Mouse (Mus musculus): ENCODE data around the gene BC004004. TPM values are rescaled to one million over a fixed set of nuclear protein-coding genes. Genes with fewer than 3 reads are reported as not detected.

BC004004 gene
- 100 to 1,000 TPM; 102 to 122 TPM for total RNA-seq (2023)

GRCm38 (mm10) chr17:29268682-29269348 lies at the start of gene BC004004:
Gene BC004004 (plus strand): TSS chr17:29268788.

GRCm38 (mm10) chr17:29237772-29238420 lies 30.7 kb upstream of the BC004004 start, which contains the start of gene Cpne5:
Gene Cpne5 (minus strand): TSS chr17:29238167.

GRCm38 (mm10) chr17:29263840-29264633 lies 4.6 kb upstream of the BC004004 start, which contains the start of gene Ppil1:
Gene Ppil1 (minus strand): TSS chr17:29264186.

GRCm38 (mm10) chr17:29317380-29317779 lies 48.8 kb downstream of the BC004004 start, which contains the start of gene Pi16:
Gene Pi16 (plus strand): TSS chr17:29317680.

GRCm38 (mm10) chr17:29347645-29348256 lies 79.2 kb downstream of the BC004004 start, which contains the start of gene Mtch1:
Gene Mtch1 (minus strand): TSS chr17:29347934.

GRCm38 (mm10) chr17:29360761-29361221 lies 92.2 kb downstream of the BC004004 start, which contains the start of gene Fgd2:
Gene Fgd2 (plus strand): TSS chr17:29360914.

Other genes with a start within 250 kb of the BC004004 start
- gene Srsf3, start 236.2 kb upstream of the BC004004 start, total RNA-seq (2023) = 100 to 1,000 TPM; 517 to 573 TPM
- gene Cdkn1a, start 177.8 kb upstream of the BC004004 start, total RNA-seq (2023) = 1 to 10 TPM; 2.0 to 3.2 TPM
- gene Rab44, start 154.6 kb upstream of the BC004004 start, total RNA-seq (2023) = 1 to 10 TPM in 1 of 2 experiments, under 1 TPM in 1; 0.26 to 1.3 TPM
- 1 to 10 TPM; 1.2 to 3.2 TPM for gene Cpne5, start 30.6 kb upstream of the BC004004 start, total RNA-seq (2023)
- gene Ppil1, start 4.6 kb upstream of the BC004004 start, total RNA-seq (2023) = 10 to 100 TPM; 26.9 to 27.0 TPM
- 1 to 10 TPM in 1 of 2 experiments, under 1 TPM in 1; 0.77 to 1.7 TPM for gene Pi16, start 48.9 kb downstream of the BC004004 start, total RNA-seq (2023)
- 100 to 1,000 TPM; 101 to 108 TPM for gene Mtch1, start 79.1 kb downstream of the BC004004 start, total RNA-seq (2023)
- 100 to 1,000 TPM; 513 to 548 TPM for gene Fgd2, start 92.1 kb downstream of the BC004004 start, total RNA-seq (2023)
- 100 to 1,000 TPM; 157 to 170 TPM for gene Pim1, start 222.0 kb downstream of the BC004004 start, total RNA-seq (2023)

Measured in B cell, adult 67 days (primary cell).